Mouse (Mus musculus) lung, adult 2 months (tissue): ENCODE data around the gene Kcnh1. TPM values are rescaled to one million over a fixed set of nuclear protein-coding genes. Genes with fewer than 3 reads are reported as not detected.

Experiments
- DNase-seq: peaks from one replicate; pipeline ENCODE4 v3.0.0; 2022
- H3K4me1 ChIP-seq: fragments of 200-500 bp; 2 replicates; pipeline ENCODE4 v1.6.1; 2011; ENCODE audit warnings: low read length; ENCODE audit not compliant: control insufficient read depth, insufficient read depth
- H3K4me3 ChIP-seq: fragments of 200-500 bp; replicated peaks from 2 replicates; pipeline ENCODE3; 2011; ENCODE audit warnings: low read depth, mild to moderate bottlenecking, control low read depth, low read length; ENCODE audit errors: extremely low read depth
- CTCF ChIP-seq: fragments of 200-500 bp; IDR thresholded peaks from 2 replicates; pipeline ENCODE4 v1.5.1; 2011; ENCODE audit warnings: mild to moderate bottlenecking, low read length, control low read depth; ENCODE audit not compliant: insufficient read depth
- POLR2A ChIP-seq: fragments of 200-500 bp; IDR thresholded peaks from 2 replicates; pipeline ENCODE4 v1.6.1; 2011; ENCODE audit warnings: low read depth, mild to moderate bottlenecking, control low read depth, low read length, borderline replicate concordance; ENCODE audit errors: extremely low read depth
- WGBS: fragments of 180-500 bp; shearing (Covaris S2); methylation state at CpG from one replicate; pipeline ENCODE4 v1.1.7; 2018; 5-methylcytosine and 5-hydroxymethylcytosine counted together
- polyA plus RNA-seq: library from polyadenylated mRNA; depleted of rRNA; stranded (reverse); fragments of >200 nt; gene quantifications from 2 replicates; pipeline ENCODE4 v1.2.3, GENCODE M21; 2012; rRNA removed

Gene Kcnh1
- 1.7 and 1.9 TPM in 2 replicates for polyA plus RNA-seq

DNA sequence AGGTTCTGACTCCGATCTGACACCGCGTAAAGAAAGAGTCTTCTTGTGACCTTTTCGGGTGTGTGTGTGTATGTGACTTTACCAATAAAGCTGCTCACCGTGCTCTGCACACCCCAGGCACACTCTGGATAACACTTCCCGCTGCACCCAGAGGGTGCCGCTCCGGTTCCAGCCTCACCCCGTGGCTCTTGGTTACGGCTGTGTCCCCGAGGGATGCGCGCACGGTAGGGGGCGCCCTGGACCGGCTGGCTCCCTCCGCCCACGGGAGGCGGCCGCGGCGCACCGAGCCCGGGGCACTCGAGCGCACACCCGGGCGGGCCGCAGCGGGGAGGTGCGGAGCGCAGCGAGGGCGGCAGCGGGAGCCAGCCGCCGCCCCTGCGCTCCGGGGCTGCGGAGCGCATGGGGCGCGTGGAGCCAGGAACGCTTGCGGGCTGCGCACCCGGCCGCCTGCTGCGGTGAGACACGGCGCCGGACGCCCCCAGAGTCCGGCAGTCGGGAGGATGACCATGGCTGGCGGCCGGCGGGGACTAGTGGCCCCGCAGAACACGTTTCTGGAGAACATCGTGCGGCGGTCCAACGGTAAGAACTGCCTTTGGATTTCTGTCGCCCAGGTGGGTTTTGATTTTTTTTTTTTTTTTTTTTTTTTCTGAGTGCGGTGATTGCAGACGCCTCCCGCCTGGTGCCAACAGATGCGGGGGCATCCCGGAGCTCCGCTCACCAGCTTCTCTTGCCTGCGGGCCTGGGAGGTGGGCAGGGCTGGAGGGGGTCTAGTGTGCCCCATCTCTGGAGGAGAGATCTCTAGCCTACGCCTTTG lies at the start of gene Kcnh1:
TSS of gene Kcnh1 (plus strand) at position 267 of the 814 bp plus-strand sequence.
- H3K4me1 ChIP-seq = no peaks in the 10 kb centered on the region
- peak; percentile 80 for TF ChIP-seq CTCF
- TF ChIP-seq POLR2A = no peak
- WGBS = 1% methylated on average over 66 of the region's 73 CpGs
- DNase-seq = peak; percentile 86
- H3K4me3 ChIP-seq = peak within 1 kb of the TSS; percentile 42

DNA sequence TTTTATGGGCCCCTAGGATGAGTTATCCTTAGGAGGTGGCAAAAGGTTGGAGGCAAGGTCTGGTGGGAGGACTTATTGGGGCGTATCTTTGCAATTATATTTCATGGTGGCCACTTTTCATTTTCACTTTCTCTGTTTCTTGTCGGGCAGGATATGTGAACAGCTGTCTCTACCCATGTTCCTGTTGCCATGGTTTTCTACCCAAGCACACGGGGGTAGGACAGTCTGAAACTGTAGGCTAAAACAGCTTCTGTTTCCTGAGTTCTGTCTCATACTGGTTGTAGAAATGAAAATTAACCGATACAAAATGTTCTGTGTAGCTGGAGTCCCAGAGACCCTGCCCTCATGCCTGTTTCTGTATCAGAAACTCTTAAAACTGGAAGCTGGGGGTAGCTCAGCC lies 39.4 kb upstream of the Kcnh1 start:
- TF ChIP-seq POLR2A = no peak
- no peak for TF ChIP-seq CTCF
- Histone ChIP-seq H3K4me3 (no peak overlapping the region), H3K4me1 (no peaks in the 10 kb centered on the region)
- 76% methylated on average over 4 of the region's 4 CpGs for WGBS
- no peak for DNase-seq

DNA sequence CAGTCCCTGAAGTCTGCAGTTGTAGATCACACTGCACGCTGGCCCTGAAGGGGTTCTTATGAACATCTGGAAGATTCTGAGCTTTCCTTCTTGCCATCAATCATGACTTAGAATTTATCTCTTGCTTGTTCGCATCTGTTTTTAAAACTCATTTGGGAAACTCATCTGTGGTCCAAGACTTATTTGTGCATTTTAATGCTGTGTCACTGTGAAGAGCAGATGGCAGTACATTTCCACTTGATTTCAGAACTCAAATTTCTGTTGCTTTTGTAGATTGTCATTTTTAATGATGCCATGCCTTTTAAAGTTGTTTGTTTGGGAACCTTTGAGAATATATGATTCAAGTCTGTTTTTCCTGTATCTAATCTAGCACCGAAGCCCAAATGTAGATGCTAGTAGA lies 19.1 kb upstream of the Kcnh1 start:
- no peak for DNase-seq
- no peaks in the 10 kb centered on the region for H3K4me1 ChIP-seq
- TF ChIP-seq POLR2A (no peak), CTCF (no peak)
- 82% methylated on average over 3 of the region's 3 CpGs for WGBS
- no peak overlapping the region for H3K4me3 ChIP-seq

DNA sequence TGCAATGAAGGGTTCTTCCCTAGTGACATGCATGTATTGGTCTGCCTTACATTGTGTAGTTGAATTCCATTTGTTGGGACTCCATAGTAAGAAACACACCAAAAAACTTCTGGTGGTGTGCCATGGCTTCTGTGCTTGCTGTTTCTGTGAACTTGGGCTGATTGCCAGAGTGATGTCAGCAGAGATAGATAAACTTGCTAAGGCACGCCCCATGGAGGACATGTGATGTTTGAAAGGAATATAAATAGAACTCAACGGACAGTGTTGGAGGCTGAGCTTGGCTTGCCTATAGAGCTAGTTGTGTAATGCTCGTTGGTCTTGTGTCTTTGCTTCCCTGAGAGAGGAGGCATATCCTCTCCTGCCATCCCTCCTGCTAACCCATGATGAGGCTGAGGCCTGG lies 10.7 kb upstream of the Kcnh1 start:
- Histone ChIP-seq H3K4me1 (no peaks in the 10 kb centered on the region), H3K4me3 (no peak overlapping the region)
- TF ChIP-seq CTCF (no peak), POLR2A (no peak)
- DNase-seq = no peak
- 23% methylated on average over 3 of the region's 3 CpGs for WGBS

DNA sequence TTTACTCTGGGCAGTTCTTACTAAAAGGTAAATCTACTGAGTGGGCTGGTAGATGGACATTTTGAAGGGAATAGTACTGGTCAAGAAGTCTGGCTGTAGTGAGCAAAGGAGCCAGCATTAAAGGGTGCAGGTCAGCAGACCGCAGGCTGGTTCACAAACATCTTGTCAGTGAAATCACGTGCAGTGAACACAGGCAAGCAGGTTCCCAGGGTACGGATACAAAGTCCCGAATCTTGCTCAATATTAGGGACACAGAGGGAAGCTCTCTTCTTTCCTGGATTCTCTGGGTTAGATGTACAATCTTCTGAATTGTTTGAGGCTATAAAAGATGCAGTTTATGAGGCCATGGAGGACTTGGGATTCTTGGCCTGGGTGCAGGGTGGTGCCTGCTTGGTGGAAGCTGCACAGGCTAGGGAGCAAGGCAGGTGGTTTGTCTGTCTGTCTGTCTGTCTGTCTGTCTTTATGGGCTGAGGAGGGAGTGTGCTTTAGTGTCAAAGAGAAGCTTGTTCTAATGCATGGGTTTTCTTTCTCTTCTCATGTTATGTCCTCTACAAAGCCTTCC lies 8.8 kb upstream of the Kcnh1 start:
- no peaks in the 10 kb centered on the region for H3K4me1 ChIP-seq
- TF ChIP-seq POLR2A (no peak), CTCF (no peak)
- no peak overlapping the region for H3K4me3 ChIP-seq
- no peak for DNase-seq
- 57% methylated on average over 4 of the region's 4 CpGs for WGBS

DNA sequence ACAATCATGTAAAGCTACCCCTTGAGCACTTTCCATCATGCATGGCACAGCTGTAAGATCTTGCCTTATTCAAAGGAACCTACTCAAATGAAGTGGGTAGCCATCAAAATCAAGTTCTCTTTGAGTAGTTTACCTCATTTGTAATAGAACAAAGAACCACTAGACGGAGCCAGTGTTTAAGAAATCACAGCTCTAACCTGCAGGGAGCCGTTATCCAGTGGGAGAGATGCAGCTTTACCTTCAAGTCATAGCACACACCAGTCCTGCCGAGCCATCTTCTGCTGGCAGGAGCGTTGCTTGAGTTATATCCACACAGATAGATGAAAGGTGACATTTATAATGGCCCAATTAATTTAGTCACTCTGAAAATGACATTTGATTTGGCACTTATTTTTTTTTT lies 1.5 kb upstream of the Kcnh1 start:
- H3K4me3 ChIP-seq = no peak overlapping the region
- no peak for DNase-seq
- 4% methylated on average over 4 of the region's 4 CpGs for WGBS
- TF ChIP-seq CTCF = peak; percentile 27; the same call in 1 of the 2 replicates
- no peak for TF ChIP-seq POLR2A
- no peaks in the 10 kb centered on the region for H3K4me1 ChIP-seq

DNA sequence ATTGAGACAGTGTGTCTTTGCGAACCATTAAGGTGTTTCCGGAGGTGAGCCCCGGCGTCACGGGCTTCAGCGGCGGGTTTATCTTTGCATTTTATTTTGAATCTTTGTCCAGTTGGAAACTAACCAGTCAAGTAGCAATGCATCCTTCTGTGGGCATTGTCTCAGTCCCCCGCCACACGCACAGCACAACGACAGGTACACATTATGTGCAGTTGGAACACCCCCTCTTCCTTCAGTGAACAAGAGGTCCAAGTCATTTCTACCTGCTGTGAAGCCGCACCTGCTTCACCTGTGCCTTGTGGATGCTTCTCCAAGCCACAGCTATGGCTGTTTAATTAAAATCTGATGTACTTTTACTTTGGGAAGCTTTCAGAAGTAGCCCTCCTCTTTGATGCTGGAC lies 803 bp upstream of the Kcnh1 start:
- Histone ChIP-seq H3K4me1 (no peaks in the 10 kb centered on the region), H3K4me3 (no peak overlapping the region)
- no peak for DNase-seq
- WGBS = 77% methylated on average over 11 of the region's 11 CpGs
- TF ChIP-seq CTCF = no peak
- TF ChIP-seq POLR2A = no peak

DNA sequence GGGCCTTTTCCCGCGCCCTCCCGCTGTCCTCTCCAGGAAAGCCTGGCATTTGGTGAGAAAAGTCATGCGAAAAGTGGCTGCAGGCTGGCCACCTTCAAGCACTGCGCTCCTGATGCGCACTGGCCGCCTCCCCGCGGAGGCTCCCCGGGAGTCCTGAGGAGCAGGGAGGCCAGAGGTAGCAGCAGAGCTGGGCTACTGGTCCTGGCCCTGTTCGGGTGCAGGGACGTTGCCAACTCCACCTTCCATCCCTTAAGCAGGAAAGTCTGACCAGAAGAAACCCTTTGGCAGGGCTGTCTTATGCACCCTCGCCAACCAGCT lies 707 bp downstream of the Kcnh1 start:
- 6% methylated on average over 13 of the region's 13 CpGs for WGBS
- DNase-seq = peak; percentile 17
- H3K4me3 ChIP-seq = peak overlapping the region; percentile 40
- TF ChIP-seq POLR2A = no peak
- H3K4me1 ChIP-seq = no peaks in the 10 kb centered on the region

DNA sequence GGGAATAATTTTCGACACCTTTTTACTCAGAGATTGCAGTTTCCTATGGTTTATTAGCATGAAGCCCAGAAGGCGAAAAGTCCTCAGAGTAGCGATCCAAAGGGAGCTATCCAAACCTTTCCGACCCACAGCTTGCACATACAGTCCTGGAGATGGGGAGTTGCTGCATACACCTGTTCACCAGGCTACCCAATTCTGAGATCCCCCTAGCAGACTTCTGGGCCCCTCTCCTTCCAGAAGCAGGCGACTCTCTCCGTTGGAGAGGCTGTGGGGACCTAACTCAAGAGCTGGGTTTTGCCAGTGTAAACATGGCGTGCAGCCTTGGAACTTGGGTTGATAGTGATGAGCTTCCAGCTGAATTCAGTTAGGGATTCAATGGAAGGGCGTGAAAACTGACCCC lies 1.3 kb downstream of the Kcnh1 start:
- TF ChIP-seq POLR2A = no peak
- TF ChIP-seq CTCF = no peak
- 51% methylated on average over 8 of the region's 8 CpGs for WGBS
- DNase-seq = no peak
- peak overlapping the region; percentile 8 for H3K4me3 ChIP-seq
- H3K4me1 ChIP-seq = no peaks in the 10 kb centered on the region; the same call in 1 of the 2 replicates

DNA sequence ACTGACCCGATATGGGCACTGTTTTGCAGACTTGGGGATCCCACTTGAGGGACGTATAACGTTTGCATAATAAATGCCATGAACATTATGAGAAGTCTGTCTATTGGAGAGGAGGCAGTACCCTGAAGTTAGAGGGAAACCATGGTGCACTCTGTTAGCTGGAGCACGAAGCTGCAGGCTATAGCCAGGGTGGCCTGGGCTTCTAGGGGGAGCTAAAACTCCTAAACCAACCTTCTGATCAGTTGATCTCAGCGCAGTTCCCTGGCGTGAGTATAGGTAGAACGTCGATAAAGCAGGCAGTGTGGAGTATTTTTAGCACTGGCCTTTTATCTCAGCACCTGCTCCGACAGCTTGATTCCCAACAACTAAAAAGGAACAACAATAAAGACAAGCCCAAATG lies 2.1 kb downstream of the Kcnh1 start:
- TF ChIP-seq CTCF (no peak), POLR2A (no peak)
- WGBS = 66% methylated on average over 9 of the region's 9 CpGs
- Histone ChIP-seq H3K4me3 (no peak overlapping the region), H3K4me1 (peaks cover 2% of the 10 kb centered on the region; the same call in 1 of the 2 replicates)
- no peak for DNase-seq
